Mouse (Mus musculus): ENCODE results near the gene Pfkm.

DNA sequence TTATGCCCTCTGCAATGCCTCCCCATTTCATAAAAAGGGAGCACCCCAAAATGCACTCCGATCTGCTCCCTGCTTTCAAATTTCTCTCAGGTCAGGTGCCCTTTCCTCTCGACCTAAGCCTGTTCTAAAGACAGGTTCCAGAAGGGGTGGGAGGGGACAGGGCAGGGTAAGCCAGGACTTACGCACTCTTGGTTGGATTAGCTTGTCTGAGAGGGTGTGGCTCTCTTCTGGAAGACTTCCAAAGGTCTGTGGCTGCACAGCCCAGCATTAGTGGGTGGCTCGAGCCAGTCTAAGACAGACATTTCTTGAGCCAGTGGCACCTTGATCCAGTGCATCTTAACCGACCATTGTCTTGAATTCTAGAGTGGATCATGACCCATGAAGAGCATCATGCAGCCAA lies 19.4 kb downstream of the Pfkm start:
- TF ChIP-seq CTCF (IDR thresholded peaks at IDR 0.05; ENCODE audit: extremely low read depth, insufficient read length, insufficient replicate concordance, low read depth, low read length) = no peak
- TF ChIP-seq POLR2A (IDR thresholded peaks at IDR 0.05; ENCODE audit: low read depth, low read length) = no peak

All from small intestine, adult 2 months (tissue).